7 mouse cellular contexts compared by ENCODE assay signal in genomic region chr4:133700905-133701368, GRCm38 (mm10). TPM values are rescaled to one million over a fixed set of nuclear protein-coding genes. Genes with fewer than 3 reads are reported as not detected.
DNase-seq lines count a peak whose midpoint lies in the region; ATAC-seq lines count a peak whose summit lies in the region.

No protein-coding gene starts in this region.

- ATAC-seq in frontal cortex, adult (ENCODE audit: low TSS enrichment), result peak; percentile 67

- peak; percentile 58 for DNase-seq in ovary, adult 18-20 months (ENCODE audit: low spot score)
- no peak for DNase-seq in ovary, postnatal 10 days (ENCODE audit: low spot score)
- DNase-seq in heart, postnatal 10 days, result peak; percentile 90 to 91
- peak; percentile 68 to 90 for DNase-seq in left cerebral cortex, postnatal 14 days (ENCODE audit: low spot score in 2 of 2)
- peak; percentile 78 to 84 for DNase-seq in right cerebral cortex, postnatal 10 days (ENCODE audit: low spot score in 2 of 2)
- DNase-seq in thymus, postnatal 14 days, result no peak

- intact Hi-C loops in heart, postnatal 10 days (cut with DNase I), result no loop called here
- intact Hi-C loops in left cerebral cortex, postnatal 14 days (cut with DNase I), result no loop called here

RNA-seq across cellular contexts. Expression of gene Pigv, which starts 28.5 kb away (rescaled TPM):
- total RNA-seq in heart, postnatal 10 days (2021), result 10 to 100 TPM in 1 of 2 experiments, 1 to 10 TPM in 1; 8.6 to 11.2 TPM
- 1 to 10 TPM; 6.2 TPM for total RNA-seq in left cerebral cortex, postnatal 14 days (2021)

RNA-seq across cellular contexts. Expression of gene Zdhhc18, which starts 51.0 kb away (rescaled TPM):
- total RNA-seq in heart, postnatal 10 days (2021), result 10 to 100 TPM; 21.9 to 25.0 TPM
- 10 to 100 TPM; 29.3 to 32.9 TPM for total RNA-seq in left cerebral cortex, postnatal 14 days (2021)

RNA-seq across cellular contexts. Expression of gene Arid1a, which starts 55.6 kb away (rescaled TPM):
- total RNA-seq in heart, postnatal 10 days (2021), result 10 to 100 TPM; 55.3 to 61.9 TPM
- 10 to 100 TPM; 74.1 to 75.8 TPM for total RNA-seq in left cerebral cortex, postnatal 14 days (2021)

Comparison
In these comparisons a context has a peak if more than half of its experiments do, and no peak if none do; other contexts are left out.
1. DNase-seq: peak in ovary, adult 18-20 months (single experiment), heart, postnatal 10 days (2 of 2), left cerebral cortex, postnatal 14 days (2 of 2) and right cerebral cortex, postnatal 10 days (2 of 2); none in ovary, postnatal 10 days (single experiment) and thymus, postnatal 14 days (single experiment).